Mouse (Mus musculus) right cerebral cortex, adult 2 months (tissue): ENCODE results near the gene Guf1.

ENCODE experiments used
- DNase-seq, 2 experiments: peaks; one replicate each; pipeline ENCODE4 v3.0.0; 2021 to 2022; ENCODE audit warnings: low spot score in 2 of 2

The Guf1 gene

DNA sequence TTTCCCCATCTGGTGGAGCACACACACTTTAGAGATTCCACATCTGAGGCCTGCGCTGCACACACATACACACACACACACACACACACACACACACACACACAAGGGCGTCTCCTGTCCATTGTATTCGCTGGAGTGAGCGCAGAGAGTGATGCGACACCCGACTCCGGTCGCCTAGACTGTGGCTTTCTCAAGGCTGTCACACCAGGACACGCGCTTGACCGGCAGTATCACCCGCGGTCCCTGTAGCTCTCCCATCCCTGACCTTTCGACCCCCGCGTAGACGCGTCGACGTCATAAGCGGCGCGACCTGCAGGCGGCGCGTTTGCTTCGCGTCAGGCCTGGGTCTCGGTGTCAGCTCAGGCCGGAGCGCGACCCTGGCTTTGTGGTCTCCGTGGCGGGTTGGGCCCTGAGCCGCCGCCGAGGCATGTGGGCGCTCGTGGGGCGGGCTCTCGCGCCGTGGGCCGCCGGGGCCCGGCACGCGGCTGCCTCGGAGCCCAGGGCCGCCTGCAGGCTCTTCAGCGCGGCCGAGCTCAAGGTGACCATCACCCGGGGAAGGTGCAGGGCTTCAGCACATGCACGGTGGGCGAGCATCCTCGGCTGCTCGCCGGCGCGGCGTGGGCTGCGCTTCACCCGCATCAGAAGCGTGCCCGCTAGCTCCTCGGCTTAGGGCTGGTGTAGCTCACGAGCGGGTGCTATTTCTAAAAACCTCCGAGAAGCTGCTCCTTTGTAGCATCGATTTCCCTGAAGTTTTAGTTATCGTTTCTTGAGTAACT lies at the start of gene Guf1:
Gene Guf1 (plus strand): TSS at position 296 of the 776 bp plus-strand sequence.
- peak; percentile 94 to 97 for DNase-seq

GRCm38 (mm10) chr5:69507045-69507444 lies 49.7 kb upstream of the Guf1 start:
- DNase-seq: no peak

DNA sequence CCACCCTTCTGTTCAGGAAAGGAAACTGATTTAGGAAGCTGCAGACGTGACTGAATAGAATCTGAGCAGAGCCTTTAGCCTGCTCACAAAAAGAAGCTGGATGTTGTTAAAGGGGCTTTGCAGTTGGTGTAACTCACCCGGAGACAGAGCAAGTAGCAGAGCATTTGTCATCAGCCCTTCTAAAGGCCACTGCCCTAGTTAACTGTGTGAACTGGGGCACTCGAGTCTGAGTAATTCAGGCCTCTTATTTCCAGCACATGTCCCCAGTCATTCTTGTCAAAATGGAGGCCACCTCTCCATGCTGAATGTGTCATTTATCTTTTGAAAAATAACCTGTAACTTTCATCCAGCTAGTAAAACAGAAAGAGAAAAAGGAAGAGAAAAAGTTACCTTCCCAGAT lies 45.1 kb upstream of the Guf1 start:
- DNase-seq: no peak

DNA sequence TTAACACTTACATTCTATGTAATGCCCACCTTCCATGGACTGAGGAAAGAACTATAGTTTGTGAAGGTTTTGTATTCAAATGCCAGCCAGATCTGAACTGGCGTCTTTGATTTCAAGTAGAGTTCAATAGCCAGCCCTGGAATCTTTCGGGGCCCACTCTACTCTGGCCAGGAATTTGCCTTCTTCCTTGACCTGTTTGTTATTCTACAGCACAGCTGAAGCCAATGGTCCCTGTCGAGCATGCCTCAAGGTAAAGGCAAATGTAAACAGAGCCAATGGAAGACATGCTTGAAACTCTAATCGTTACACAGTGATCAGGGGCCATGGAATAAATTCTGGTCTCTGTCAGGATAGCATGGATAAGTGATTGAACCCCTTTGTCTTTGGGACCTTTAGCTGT lies 44.5 kb upstream of the Guf1 start:
- no peak for DNase-seq

DNA sequence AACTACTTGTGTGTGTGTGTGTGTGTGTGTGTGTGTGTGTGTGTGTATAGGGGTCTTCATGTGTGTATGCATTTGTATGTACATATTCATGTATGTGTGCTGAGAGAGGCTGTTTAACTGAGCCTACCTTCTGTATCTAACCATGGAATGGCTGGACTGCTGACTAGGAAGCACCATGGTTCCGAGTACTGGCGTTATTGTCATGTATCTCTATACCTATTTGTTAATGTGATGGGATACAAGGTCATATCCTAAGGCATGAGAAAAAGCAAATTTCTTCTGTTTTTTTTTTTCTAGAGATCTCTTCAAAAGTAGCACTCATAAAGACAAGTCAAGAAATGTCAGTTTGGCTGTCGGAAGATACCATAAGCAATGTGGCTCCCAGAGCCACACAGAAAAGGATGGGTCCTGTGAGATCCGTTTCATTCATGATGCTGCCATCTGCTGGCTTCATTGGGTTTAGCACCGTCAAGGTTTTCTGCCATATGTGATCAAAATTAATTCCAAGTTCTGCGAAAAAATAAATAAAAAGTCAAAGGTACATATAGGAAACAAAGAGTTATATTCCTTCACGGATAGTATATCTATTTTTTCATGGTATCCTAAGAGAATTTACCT lies 36.0 kb upstream of the Guf1 start:
- peak; percentile 78 to 81 for DNase-seq

DNA sequence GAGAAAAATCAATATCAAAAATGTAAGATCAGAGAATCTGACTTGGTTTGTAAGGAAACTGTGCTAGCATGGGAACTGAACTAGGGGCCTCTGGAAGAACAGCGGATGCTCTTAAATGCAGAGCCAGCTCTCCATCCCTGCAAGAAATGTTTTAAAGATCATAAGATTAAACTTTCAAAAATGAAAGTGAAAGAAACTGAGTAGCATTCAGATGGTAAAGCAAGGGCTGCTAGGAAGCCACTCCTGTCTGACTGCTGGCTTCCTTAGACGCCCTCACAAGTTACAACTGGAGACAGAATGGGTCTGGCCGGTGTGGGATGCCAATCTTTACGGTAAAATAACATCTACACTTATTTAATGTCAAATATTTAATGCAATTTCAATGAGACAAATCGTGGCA lies 34.7 kb upstream of the Guf1 start:
- no peak for DNase-seq

GRCm38 (mm10) chr5:69523944-69524343 lies 32.8 kb upstream of the Guf1 start:
- DNase-seq: no peak

DNA sequence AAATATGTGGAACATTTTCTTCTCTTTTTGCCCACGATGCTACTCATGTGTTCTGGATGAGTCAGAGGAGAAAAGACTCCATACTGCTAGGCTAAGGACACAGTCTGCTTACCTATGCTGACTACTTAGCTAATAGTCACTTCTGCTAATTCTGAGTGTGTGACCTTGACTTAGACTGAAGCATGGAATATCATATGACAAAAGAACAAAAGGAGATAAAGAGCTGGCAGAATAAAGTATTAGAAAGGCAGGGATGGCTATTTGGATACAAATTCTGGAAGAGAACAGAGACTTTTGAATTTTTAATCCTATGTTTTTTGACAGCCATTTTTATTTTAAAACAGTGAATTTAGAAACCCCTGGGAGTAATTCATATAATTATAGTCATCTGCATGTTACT lies 15.0 kb upstream of the Guf1 start:
- no peak for DNase-seq

GRCm38 (mm10) chr5:69542489-69542888 lies 14.2 kb upstream of the Guf1 start, which contains the start of gene Yipf7:
Yipf7 (minus strand) TSS chr5:69542648.
- DNase-seq: peak; percentile 23

GRCm38 (mm10) chr5:69557404-69557935 lies 747 bp downstream of the Guf1 start:
- DNase-seq: peak in 1 of 2 experiments; percentile 13

DNA sequence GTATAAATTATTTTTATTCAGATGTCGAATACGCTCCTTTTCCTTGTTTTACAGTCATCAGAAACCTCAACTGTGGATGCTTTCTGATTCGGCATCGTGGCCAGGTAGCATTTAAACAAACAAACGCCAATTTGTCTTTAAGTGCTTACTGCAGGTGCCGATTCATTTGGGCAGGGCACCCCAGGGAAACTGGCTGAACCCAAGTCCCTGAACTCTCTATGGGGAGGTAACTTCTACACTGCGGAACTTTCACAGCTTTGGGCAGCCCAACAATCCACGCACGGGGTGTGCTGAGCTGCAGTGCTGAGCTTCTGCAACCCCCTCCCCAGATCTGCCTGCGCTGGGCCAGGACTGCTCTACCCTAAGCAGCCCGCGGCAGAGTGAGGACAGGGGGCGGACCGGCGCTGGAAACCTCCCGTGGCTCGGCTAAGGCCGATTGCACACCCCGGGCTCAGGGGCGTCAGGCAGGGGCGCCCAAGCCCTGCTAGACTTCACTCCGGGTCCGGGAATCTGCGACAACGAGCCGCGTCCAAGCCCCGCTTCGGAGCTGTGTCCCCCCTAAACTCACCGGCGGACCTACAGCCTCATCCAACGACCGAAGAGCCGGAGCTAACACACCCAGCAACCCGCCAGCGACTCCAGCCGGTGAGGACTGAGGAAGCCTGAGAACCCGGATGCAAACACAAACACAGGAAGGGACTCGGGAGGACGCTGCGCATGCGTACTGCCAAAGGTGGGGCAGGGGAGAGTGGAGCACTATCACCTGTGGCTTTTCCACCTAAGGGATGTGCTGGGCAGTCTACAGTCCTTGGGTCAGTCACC lies 35.1 kb downstream of the Guf1 start, which contains the start of gene Gnpda2:
Gene Gnpda2 (minus strand): TSS at position 701 of the 822 bp plus-strand sequence.
- peak; percentile 86 to 89 for DNase-seq

- DNase-seq: no peak
These were observed 44.3 kb downstream of the Guf1 start for GRCm38 (mm10) chr5:69601027-69601426.

GRCm38 (mm10) chr5:69613209-69613796 lies 56.6 kb downstream of the Guf1 start:
- DNase-seq: no peak

GRCm38 (mm10) chr5:69620899-69621298 lies 64.2 kb downstream of the Guf1 start:
- peak; percentile 13 for DNase-seq
